Mouse (Mus musculus) neutrophil, adult 5-6 weeks (primary cell): ENCODE measurements around the gene Aatk. TPM values are rescaled to one million over a fixed set of nuclear protein-coding genes. Genes with fewer than 3 reads are reported as not detected.
A peak's percentile ranks its signal among the peaks of the same experiment; 100 is the strongest.

Experiments used
- ATAC-seq: fragments of 151-379, 151-347 bp; 2 replicates; pipeline ENCODE4 v1.8.0; 2017; ENCODE audit warnings: mild to moderate bottlenecking, moderate TSS enrichment; ENCODE audit not compliant: insufficient number of reproducible peaks, poor library complexity, low FRiP score, severe bottlenecking; ENCODE audit errors: extremely low read depth
- total RNA-seq: library from RNA; stranded (forward); fragments of 200-1000 nt; gene quantifications from 2 replicates; pipeline ENCODE4 v1.2.3, GENCODE M21; 2017

The Aatk gene
- total RNA-seq, 1 experiment from 2014 or later: 14.4 TPM

- ATAC-seq: peak; percentile 24; the same call in 1 of the 2 replicates
These were observed 16.6 kb downstream of the Aatk start for GRCm38 (mm10) chr11:120030145-120030901.

DNA sequence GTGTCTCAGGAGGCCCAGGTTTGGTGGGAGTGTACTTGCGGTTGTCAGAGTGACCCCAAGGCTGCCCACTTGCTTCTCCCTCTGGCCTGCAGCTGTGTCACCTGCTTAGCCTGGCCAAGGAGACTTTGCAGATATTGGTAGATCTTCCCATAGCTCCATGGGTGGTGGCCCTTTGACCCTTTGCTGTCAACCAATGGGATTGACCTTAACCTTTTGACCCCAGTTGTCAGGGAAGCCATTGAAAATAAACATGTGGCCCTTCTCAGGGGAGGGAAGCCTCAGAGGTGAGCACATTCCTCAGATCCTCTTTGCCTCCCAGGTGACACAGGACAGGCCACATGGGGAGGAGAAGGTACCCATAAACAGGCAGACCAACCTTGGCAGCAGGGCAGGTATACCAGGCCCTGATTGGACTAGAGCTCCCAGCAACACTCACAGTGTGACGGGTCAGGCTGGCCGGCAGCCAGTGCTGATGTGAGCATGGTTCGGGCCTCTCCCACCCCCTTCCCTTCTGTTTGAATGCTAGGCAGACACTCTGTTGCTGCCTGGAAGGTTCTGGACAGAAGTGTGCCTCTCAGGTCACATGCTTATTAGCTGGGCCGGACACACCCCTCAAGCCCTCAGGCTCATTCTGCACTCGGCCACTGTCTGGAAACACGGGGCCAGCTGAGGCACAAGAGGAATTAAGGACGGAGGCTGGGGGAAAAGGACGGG lies 17.4 kb downstream of the Aatk start:
- ATAC-seq: no peak

DNA sequence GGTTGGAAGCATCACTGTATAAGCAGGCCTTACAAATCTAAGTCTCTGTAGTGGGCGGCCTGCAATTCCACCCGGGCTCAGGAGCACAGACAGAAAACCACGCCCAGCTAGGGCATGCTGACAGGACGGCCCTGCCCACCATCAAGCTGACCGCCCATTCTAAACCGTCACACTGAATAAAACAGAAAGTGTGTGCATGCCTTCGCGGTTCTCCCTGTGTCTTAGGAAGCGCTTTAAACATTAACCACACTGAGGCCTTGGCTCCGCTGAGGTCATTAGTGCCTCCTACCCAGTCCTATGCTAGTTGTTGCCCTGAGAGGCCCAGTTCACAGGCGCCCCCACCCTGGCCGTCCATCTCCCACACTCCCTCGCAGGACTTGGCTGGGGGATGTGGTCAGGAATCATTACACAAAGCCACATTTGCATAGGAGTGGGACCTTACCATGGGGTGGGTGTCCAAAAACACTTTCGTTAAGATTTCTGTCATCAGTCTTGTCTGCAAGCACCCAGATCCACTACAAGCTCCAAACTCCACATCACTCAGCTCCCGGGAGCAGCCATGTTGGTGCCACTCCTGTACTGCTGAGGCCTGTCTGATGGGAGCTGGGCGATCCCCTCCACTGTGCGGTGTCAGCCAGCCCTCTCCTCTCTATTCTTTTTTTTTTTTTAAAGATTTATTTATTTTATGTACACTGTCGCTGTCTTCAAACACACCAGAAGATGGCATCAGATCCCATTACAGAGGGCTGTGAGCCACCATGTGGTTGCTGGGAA lies 18.5 kb downstream of the Aatk start:
- no peak for ATAC-seq

DNA sequence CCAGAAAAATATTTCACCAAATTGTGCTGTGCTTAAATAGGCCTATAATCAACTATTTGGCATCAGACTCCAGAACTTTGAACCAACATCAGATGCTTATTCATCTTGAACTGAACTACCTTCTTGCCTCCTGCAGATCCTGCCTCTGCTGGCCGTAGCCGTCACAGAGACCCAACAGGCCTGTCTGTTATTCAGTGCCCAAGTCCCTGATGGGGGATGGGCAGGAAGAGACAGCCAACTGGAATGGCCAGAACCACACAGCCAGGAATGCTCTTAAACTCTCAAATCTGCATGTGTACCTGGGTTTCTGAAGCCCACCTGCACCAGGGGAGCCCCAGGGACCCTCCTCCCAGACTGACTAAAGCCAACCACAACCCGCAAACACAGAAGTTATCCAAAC lies 20.0 kb downstream of the Aatk start:
- ATAC-seq: no peak

DNA sequence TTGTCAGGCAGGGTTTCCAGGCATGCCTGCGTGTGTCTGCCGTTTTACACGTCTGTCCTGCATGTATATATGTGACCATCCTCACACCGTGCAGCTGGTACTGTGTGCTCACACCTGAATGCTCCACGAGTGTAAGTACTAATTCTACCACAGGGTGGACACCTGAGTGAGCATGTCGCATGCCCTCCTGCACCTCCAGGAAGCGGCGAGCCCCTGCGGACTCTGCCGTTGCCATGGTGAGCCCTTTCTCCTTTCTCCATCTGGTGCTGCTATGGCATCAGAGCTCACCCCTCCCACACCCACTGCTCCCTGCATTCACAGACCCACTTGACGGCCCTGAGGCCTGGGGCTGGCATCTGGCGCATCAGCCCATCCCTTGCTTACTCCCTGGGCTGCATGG lies 24.1 kb downstream of the Aatk start:
- ATAC-seq: no peak

DNA sequence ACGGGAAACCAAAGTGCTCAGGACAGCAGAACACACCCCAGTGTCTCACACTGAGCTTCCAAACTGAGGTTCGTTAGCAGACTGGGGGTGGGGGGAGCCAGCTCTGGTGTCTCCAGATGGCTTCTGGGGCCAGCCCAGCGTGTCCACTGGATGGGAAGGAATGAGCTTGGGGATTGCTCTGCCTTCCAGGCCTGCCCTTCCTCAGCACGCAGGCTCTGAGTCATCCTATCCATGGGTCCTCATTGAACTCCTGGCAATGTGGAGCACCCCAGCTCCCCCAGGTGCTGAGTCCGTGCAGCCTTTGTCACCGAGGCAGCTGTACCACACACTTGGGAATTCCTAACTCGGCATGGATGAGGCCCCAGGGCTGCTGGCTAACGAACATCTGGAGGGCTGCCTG lies 24.8 kb downstream of the Aatk start:
- no peak for ATAC-seq

DNA sequence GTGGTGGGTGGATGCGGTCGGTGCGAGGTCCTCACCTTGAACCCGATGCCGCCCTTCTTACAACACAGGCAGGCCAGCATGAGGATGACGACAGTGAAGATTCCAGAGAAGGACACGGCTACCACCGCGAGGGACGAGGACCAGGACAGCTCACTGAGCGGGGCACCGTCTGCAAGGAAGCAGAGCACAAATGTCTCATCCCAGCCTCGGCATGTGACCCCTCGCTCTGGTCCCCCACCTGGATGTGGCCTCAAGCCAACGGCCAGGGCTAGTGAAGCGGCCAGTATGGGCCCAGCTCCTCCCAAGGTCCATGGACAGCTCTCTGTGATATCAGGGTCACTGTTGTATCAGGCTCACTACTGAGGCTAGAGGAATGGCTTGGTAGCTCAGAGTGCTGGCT lies 25.6 kb downstream of the Aatk start:
- no peak for ATAC-seq

GRCm38 (mm10) chr11:120019542-120020440 lies 27.2 kb downstream of the Aatk start:
- no peak for ATAC-seq

DNA sequence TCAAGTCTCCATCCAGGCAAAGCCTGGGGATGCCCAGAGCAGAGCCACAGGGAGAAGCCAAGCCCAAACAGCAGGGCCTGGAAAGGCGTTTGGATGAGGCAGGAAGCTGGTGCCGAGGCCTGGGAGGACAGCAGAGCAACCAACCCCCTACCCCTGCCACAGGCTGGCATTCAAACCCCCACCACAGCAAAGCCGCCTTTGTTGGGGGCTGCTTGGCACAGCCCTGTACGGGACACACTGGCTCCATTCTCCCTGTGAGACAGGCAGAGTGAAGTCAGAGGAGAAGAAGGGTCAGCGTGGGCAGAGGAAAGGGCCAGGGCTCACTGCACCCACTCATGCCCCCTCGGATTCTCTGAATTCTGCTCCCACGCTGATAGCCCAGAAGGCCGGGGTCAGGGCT lies 30.0 kb downstream of the Aatk start:
- no peak for ATAC-seq

DNA sequence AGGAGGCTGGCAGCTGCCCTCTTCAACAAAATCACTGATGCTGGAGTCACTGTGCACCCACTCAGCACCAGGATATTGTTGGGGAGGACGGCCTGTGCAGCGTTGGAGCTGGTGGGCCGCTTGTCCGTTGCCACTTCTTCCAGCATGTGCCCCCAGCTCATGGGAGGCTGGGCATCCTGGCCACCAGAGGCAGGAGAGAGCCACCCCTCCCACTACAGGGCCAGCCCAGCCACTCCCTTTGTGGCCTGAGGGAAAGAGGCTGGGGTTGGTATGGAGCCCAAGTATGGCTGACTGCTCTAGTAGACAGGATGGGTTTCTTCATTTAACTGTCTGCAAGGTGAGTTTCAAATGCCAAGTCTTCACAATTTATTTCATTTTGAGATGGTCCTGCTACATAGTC lies 32.2 kb downstream of the Aatk start:
- no peak for ATAC-seq

DNA sequence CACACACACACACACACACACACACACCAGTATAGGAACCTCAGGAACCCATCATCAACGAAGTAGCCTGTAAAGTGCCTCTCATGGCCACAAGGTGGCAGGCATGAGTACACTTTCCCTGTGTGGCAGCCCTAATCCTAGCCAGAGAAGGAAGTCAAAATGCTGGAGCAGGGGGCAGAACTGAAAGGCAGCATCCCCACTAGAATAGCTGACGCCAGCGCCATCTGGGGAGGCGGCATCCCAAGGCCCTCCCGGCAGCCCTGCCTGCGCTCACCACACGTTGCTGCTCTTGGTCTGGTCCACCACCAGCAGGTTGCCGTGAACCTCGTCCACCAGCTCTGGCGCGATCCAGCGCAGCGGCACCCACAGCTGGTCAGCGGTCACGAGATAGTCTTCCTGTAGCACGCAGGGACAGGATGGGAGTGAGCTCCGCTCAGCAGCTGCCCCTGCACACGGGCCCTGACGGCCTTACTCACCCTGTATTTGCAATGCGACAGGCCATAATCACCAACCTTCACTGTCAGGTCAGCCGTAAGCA lies 33.7 kb downstream of the Aatk start:
- ATAC-seq: peak; percentile 64

- no peak for ATAC-seq
These were observed 34.3 kb downstream of the Aatk start for GRCm38 (mm10) chr11:120012702-120013101.

DNA sequence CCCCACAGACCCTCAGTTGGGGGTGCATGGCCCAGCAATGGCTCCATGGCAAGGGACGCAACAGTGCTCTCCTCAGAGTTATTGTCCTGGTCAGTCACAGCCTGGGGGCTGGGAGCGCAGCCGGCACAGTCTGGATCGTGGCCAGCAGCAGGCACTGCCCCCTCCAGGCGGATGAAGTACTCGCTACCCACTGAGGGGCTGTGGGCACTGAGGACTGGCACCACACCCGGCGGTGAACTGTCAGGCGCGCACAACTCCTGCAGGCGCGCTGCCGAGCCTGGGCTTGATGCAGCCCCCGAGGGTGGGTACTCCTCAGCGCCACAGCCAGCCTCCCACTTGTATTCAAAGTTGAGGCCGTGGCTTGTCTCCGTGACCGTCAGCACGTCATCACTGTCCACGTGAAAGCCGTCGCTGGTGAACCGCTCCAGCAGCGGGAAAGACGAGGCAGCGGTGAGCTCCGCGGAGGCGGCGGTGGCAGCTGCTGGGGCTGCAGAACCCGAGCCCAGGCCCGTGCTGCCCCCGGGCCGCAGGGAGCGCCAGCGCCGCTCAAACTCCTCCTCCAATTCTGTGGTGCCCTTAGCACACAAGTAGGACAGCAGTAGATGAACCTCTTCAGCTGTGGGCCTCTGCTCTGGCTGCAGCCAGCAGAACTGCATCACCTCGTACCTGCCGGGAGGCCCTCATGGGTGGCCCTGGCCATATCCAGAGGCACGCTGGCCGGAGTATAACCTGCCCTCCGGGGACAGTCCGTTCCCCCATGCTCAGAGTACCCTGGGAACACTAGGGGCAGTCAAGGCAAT lies 35.0 kb downstream of the Aatk start:
- ATAC-seq: no peak

GRCm38 (mm10) chr11:120011114-120011760 lies 35.7 kb downstream of the Aatk start:
- ATAC-seq: no peak

DNA sequence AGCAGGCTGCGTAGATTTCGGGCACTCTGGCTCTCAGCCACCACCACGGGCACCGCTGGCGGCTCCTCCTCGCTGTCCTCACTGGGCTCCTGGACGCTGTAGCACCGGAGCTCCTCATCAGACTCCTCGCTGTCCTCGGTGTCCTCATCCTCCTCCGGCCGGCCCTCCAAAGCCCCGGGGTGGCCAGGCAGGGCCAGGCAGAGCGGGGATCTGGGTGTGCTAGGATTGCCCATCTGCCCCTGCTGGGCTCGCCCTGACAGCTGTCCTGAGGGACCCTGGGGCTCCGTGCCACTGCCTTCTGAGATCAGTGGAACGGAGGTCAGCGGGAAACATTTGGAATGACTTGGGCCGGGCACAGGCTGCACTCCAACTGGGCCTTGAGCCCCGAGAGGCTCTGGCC lies 37.0 kb downstream of the Aatk start:
- no peak for ATAC-seq

GRCm38 (mm10) chr11:120008956-120009355 lies 38.0 kb downstream of the Aatk start:
- no peak for ATAC-seq

DNA sequence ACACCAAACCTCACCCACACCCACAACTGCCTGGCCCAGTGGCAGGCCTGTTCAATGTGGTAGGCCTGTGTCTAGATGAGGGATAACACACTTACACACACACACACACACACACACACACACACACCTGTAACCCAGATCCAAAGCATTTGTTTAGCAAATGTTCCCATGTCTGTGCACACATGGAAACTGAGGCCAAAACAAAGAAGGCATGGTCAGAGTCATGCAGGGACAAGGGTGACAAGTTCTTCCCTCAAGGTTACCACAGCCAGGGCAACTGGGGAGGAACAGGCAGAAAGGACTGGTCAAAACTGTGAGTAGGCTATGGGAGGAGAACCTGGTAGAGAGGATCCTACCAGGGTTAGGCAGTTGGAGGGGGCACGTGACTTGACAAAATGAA lies 38.5 kb downstream of the Aatk start:
- ATAC-seq: no peak
